Mouse (Mus musculus) right cerebral cortex, adult 18-20 months (tissue): ENCODE measurements at regions not wholly inside any gene's neighbourhood (a gene's known extent, or its start where the extent isn't known, plus 50 kb on each side); places are given as distances from the start of the nearest gene placed in this dataset.

Experiments used
- DNase-seq: peaks from one replicate; pipeline ENCODE4 v3.0.0; 2022; ENCODE audit warnings: mixed read lengths

DNA sequence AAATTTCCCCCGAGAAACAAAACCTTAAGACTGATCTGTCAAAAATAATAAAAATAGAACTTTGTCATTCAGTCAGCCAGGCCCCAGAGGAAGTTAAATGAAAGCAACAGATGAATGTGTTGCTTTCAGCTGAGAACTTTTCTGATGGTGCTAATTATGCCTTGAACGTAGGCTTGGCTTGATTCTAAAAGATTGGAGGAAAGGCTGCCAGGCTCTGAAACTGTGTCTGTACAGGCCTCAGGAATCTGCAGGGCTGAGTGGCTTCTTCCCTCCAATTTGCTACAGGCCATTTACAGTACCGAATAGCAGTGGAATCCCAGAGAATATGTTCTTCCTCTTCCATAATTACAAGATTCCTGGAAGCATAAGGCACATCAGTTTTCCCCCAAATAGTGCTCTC is 1103.2 kb upstream of the Crim1 start:
- DNase-seq: peak; percentile 6

- DNase-seq: no peak
Observed at GRCm38 (mm10) chr17:77099040-77099589, 1100.9 kb upstream of the Crim1 start.

DNA sequence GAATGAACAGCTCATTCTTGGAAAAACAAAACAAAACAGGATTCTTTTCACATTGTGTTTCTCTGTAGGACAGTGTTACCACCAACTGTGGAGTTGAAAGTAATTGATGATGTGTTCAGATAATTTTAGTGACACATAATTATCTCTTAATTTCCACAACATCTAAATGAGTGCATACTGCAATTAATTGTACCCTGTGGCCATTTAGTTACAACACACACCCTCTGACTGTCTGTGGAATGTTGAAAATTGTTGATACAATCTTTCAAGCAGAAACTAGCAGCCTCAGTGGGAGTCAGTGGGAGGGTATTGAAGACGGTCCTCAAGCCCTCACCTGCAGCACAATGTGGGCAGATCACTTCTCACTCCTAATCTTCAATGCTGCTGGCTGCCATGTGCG is 1084.1 kb upstream of the Crim1 start:
- no peak for DNase-seq

DNA sequence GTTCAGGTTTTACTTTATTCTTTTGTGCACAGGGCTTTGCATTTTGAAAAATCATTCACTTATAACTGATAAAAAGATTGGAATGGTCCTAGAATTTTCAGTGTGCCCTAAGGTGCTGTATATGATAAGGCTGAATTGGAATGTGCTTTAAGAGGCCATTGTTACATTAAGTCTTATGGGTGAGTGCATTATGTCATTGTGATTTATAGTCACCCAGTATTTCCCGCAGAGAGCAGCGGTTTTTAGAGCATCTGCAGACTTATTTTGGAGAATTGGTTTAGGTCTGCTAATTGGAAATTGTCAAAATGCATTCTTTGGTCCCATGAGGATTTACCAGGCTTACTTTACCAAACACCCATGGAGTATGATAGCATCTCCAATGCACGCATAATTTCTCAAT is 1083.1 kb upstream of the Crim1 start:
- DNase-seq: no peak

GRCm38 (mm10) chr17:77118481-77118880 is 1081.6 kb upstream of the Crim1 start:
- no peak for DNase-seq

DNA sequence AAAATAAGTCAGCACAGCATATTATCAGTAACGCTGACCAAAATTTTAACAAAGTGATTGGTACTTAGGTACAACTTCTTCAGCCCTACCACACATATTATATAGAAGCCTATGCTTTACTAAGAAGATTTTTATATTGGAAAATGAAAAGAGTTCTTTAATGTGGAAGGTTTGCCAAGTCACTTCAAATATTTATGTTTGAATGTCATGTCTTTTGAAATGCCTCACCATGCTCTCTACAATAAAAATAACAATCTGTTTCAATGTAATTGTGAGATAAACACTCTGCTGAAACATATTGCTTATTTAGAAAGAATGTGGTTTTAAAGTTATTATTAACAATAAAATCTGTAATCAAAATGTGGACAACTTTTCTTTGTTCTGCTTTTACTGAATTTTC is 1073.0 kb upstream of the Crim1 start:
- DNase-seq: no peak
